Mouse (Mus musculus) ES-Bruce4 (cell line): ENCODE data around the gene Zfp459.

Experiments used
- CTCF ChIP-seq: IDR thresholded peaks from one replicate; pipeline ENCODE4 v1.8.1; 2011; ENCODE audit warnings: low read depth, low read length
- EP300 ChIP-seq: IDR thresholded peaks from 2 replicates; pipeline ENCODE4 v1.6.1; 2011; ENCODE audit warnings: low read depth, low read length; ENCODE audit not compliant: insufficient read depth
- POLR2A ChIP-seq: IDR thresholded peaks from one replicate; pipeline ENCODE4 v1.8.1; 2011; ENCODE audit warnings: low read length; ENCODE audit not compliant: insufficient read depth

DNA sequence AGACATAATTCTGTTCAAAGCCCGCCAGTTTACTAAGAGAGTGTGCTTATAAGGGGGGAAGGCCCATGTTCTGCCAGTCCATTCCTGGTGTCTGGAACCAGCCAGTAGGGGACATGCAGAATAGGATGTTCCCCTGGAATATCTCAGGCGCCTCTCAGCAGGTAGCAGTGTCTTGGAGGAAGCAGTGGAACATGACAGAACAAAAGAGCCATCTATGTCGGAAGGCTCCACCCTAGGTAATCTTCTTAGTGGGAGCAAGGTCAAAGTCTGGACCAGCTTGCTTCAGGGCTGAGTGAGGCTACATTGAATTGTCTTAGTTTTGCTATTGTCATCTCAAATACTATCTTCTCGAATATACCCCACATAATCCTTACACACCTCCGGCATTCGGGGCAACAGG, 5.5 kb downstream of the Zfp459 start:
- TF ChIP-seq POLR2A (no peak), CTCF (no peak), EP300 (0 out of 2 replicates have a peak, but pooled peaks have one; percentile 15)
